Mouse (Mus musculus): ENCODE results near the gene Nab2. TPM values are rescaled to one million over a fixed set of nuclear protein-coding genes. Genes with fewer than 3 reads are reported as not detected.

The Nab2 gene
- polyA plus RNA-seq, 1 experiment from 2014 or later: 5.7 TPM

GRCm38 (mm10) chr10:127667269-127668092 is 887 bp downstream of the Nab2 start:
- Histone ChIP-seq H3K9me3 (ENCODE audit: control insufficient read depth, low read length) (no peaks in the 10 kb centered on the region), H3K27me3 (replicated peaks; ENCODE audit: control insufficient read depth, insufficient read depth, low read length) (peaks cover 60% of the 10 kb centered on the region), H3K9ac (ENCODE audit: low read depth, low read length) (peak overlapping the region; percentile 46; the same call in 1 of the 2 replicates), H3K4me1 (replicated peaks; ENCODE audit: control insufficient read depth, insufficient read depth, low read length) (peaks cover 41% of the 10 kb centered on the region), H3K36me3 (ENCODE audit: control insufficient read depth, insufficient read depth, low read length) (no peaks in the 10 kb centered on the region), H3K4me2 (peak overlapping the region; percentile 93), H3K27ac (ENCODE audit: low read depth, low read length) (peak overlapping the region; percentile 89), H3K4me3 (ENCODE audit: low read depth, low read length) (peak overlapping the region; percentile 63)
- ATAC-seq (replicated peaks; ENCODE audit: low FRiP score) (peak; percentile 35), DNase-seq (ENCODE audit: low spot score) (peak; percentile 72)
- 2% methylated on average over 34 of the region's 35 CpGs for WGBS

GRCm38 (mm10) chr10:127666501-127667268 is 1.7 kb downstream of the Nab2 start, which contains the start of gene Nemp1:
Gene Nemp1 (plus strand): TSS chr10:127666901.
- Histone ChIP-seq H3K4me2 (peak within 1 kb of the TSS; percentile 93), H3K4me3 (ENCODE audit: low read depth, low read length) (peak within 1 kb of the TSS; percentile 63), H3K27ac (ENCODE audit: low read depth, low read length) (peak within 1 kb of the TSS; percentile 89), H3K4me1 (replicated peaks; ENCODE audit: control insufficient read depth, insufficient read depth, low read length) (peaks cover 49% of the 10 kb centered on the region), H3K27me3 (replicated peaks; ENCODE audit: control insufficient read depth, insufficient read depth, low read length) (peaks cover 60% of the 10 kb centered on the region), H3K36me3 (ENCODE audit: control insufficient read depth, insufficient read depth, low read length) (no peaks in the 10 kb centered on the region), H3K9ac (ENCODE audit: low read depth, low read length) (peak within 1 kb of the TSS; percentile 31), H3K9me3 (ENCODE audit: control insufficient read depth, low read length) (no peaks in the 10 kb centered on the region)
- DNase-seq (ENCODE audit: low spot score) (peak; percentile 78), ATAC-seq (replicated peaks; ENCODE audit: low FRiP score) (peak; percentile 42)
- WGBS: 1% methylated on average over 65 of the region's 73 CpGs

GRCm38 (mm10) chr10:127665366-127666181 is 2.8 kb downstream of the Nab2 start:
- Histone ChIP-seq H3K4me1 (replicated peaks; ENCODE audit: control insufficient read depth, insufficient read depth, low read length) (peaks cover 55% of the 10 kb centered on the region), H3K27me3 (replicated peaks; ENCODE audit: control insufficient read depth, insufficient read depth, low read length) (peaks cover 63% of the 10 kb centered on the region), H3K9ac (ENCODE audit: low read depth, low read length) (peak overlapping the region; percentile 31), H3K36me3 (ENCODE audit: control insufficient read depth, insufficient read depth, low read length) (no peaks in the 10 kb centered on the region), H3K4me3 (ENCODE audit: low read depth, low read length) (peak overlapping the region; percentile 63), H3K4me2 (peak overlapping the region; percentile 93), H3K27ac (ENCODE audit: low read depth, low read length) (peak overlapping the region; percentile 89), H3K9me3 (ENCODE audit: control insufficient read depth, low read length) (no peaks in the 10 kb centered on the region)
- 7% methylated on average over 14 of the region's 14 CpGs for WGBS
- ATAC-seq (replicated peaks; ENCODE audit: low FRiP score): no peak
- DNase-seq (ENCODE audit: low spot score): no peak

GRCm38 (mm10) chr10:127664891-127665290 is 3.5 kb downstream of the Nab2 start:
- Histone ChIP-seq H3K27ac (ENCODE audit: low read depth, low read length) (no peak overlapping the region), H3K27me3 (replicated peaks; ENCODE audit: control insufficient read depth, insufficient read depth, low read length) (peaks cover 63% of the 10 kb centered on the region), H3K9me3 (ENCODE audit: control insufficient read depth, low read length) (no peaks in the 10 kb centered on the region), H3K36me3 (ENCODE audit: control insufficient read depth, insufficient read depth, low read length) (no peaks in the 10 kb centered on the region), H3K4me1 (replicated peaks; ENCODE audit: control insufficient read depth, insufficient read depth, low read length) (peaks cover 55% of the 10 kb centered on the region), H3K9ac (ENCODE audit: low read depth, low read length) (no peak overlapping the region), H3K4me3 (ENCODE audit: low read depth, low read length) (peak overlapping the region; percentile 63), H3K4me2 (peak overlapping the region; percentile 93)
- WGBS: 28% methylated on average over 13 of the region's 13 CpGs
- DNase-seq (ENCODE audit: low spot score) (no peak), ATAC-seq (replicated peaks; ENCODE audit: low FRiP score) (no peak)

GRCm38 (mm10) chr10:127664166-127664565 is 4.2 kb downstream of the Nab2 start:
- DNase-seq (ENCODE audit: low spot score) (no peak), ATAC-seq (replicated peaks; ENCODE audit: low FRiP score) (no peak)
- peak overlapping the region; percentile 93 for H3K4me2 ChIP-seq
- H3K27me3 ChIP-seq (replicated peaks; ENCODE audit: control insufficient read depth, insufficient read depth, low read length): peaks cover 63% of the 10 kb centered on the region
- no peak overlapping the region for H3K4me3 ChIP-seq (ENCODE audit: low read depth, low read length)
- H3K36me3 ChIP-seq (ENCODE audit: control insufficient read depth, insufficient read depth, low read length): no peaks in the 10 kb centered on the region
- no peaks in the 10 kb centered on the region for H3K9me3 ChIP-seq (ENCODE audit: control insufficient read depth, low read length)
- 19% methylated on average over 16 of the region's 16 CpGs for WGBS
- no peak overlapping the region for H3K9ac ChIP-seq (ENCODE audit: low read depth, low read length)
- H3K27ac ChIP-seq (ENCODE audit: low read depth, low read length): no peak overlapping the region
- H3K4me1 ChIP-seq (replicated peaks; ENCODE audit: control insufficient read depth, insufficient read depth, low read length): peaks cover 49% of the 10 kb centered on the region

GRCm38 (mm10) chr10:127663590-127663989 is 4.8 kb downstream of the Nab2 start:
- 32% methylated on average over 5 of the region's 5 CpGs for WGBS
- peaks cover 44% of the 10 kb centered on the region for H3K4me1 ChIP-seq (replicated peaks; ENCODE audit: control insufficient read depth, insufficient read depth, low read length)

GRCm38 (mm10) chr10:127662666-127663253 is 5.6 kb downstream of the Nab2 start:
- H3K9me3 ChIP-seq (ENCODE audit: control insufficient read depth, low read length): no peaks in the 10 kb centered on the region
- H3K36me3 ChIP-seq (ENCODE audit: control insufficient read depth, insufficient read depth, low read length): no peaks in the 10 kb centered on the region
- H3K9ac ChIP-seq (ENCODE audit: low read depth, low read length): no peak overlapping the region
- ATAC-seq (replicated peaks; ENCODE audit: low FRiP score) (no peak), DNase-seq (ENCODE audit: low spot score) (no peak)
- WGBS: 30% methylated on average over 19 of the region's 19 CpGs
- peak overlapping the region; percentile 68 for H3K4me2 ChIP-seq
- peak overlapping the region; percentile 37; the same call in 1 of the 2 replicates for H3K4me3 ChIP-seq (ENCODE audit: low read depth, low read length)
- H3K4me1 ChIP-seq (replicated peaks; ENCODE audit: control insufficient read depth, insufficient read depth, low read length): peaks cover 39% of the 10 kb centered on the region
- peaks cover 54% of the 10 kb centered on the region for H3K27me3 ChIP-seq (replicated peaks; ENCODE audit: control insufficient read depth, insufficient read depth, low read length)
- no peak overlapping the region for H3K27ac ChIP-seq (ENCODE audit: low read depth, low read length)

More at GRCm38 (mm10) chr10:127663590-127663989, 4.8 kb downstream of the Nab2 start:
- Histone ChIP-seq H3K4me3 (ENCODE audit: low read depth, low read length) (peak overlapping the region; percentile 7; the same call in 1 of the 2 replicates), H3K27ac (ENCODE audit: low read depth, low read length) (no peak overlapping the region), H3K4me2 (no peak overlapping the region; the same call in 1 of the 2 replicates), H3K27me3 (replicated peaks; ENCODE audit: control insufficient read depth, insufficient read depth, low read length) (peaks cover 62% of the 10 kb centered on the region), H3K9ac (ENCODE audit: low read depth, low read length) (no peak overlapping the region), H3K9me3 (ENCODE audit: control insufficient read depth, low read length) (no peaks in the 10 kb centered on the region), H3K36me3 (ENCODE audit: control insufficient read depth, insufficient read depth, low read length) (no peaks in the 10 kb centered on the region)
- no peak for ATAC-seq (replicated peaks; ENCODE audit: low FRiP score)
- DNase-seq (ENCODE audit: low spot score): no peak
